Mouse (Mus musculus) Patski (cell line): ENCODE measurements at regions not wholly inside any gene's neighbourhood (a gene's known extent, or its start where the extent isn't known, plus 50 kb on each side); places are given as distances from the start of the nearest gene placed in this dataset.
A peak's percentile ranks its signal among the peaks of the same experiment; 100 is the strongest.

Experiments used
- ATAC-seq: fragments of 100-300 bp; one replicate; pipeline ENCODE4 v1.8.0; 2021
- CTCF ChIA-PET: fragments of 350-600 bp; sonication (Branson Sonifier 250); formaldehyde crosslinking; loops from one replicate; lab custom pipeline; 2022; ENCODE audit warnings: inconsistent platforms; lab: Charles Lee
- POLR2A ChIA-PET: fragments of 350-600 bp; sonication (Branson Sonifier 250); formaldehyde crosslinking; loops from one replicate; lab custom pipeline; 2022; ENCODE audit warnings: antibody characterized with exemption, inconsistent platforms; lab: Charles Lee
- DNase-seq: peaks from one replicate; pipeline ENCODE4 v3.0.0-alpha.2; 2011; ENCODE audit warnings: low read depth, low spot score
- H3K27me3 ChIP-seq: fragments of 371-371 bp; one replicate; pipeline ENCODE4 v1.5.1; 2021
- CTCF ChIP-seq: fragments of 100-300 bp; IDR thresholded peaks from one replicate; pipeline ENCODE4 v1.5.1; 2021
- in situ Hi-C: fragments of 300-500 bp; cut with MboI; formaldehyde crosslinking; loops from 3 replicates; pipeline ENCODE4 v1.11.1; 2018; ENCODE audit warnings: low pct_unique_long_range_greater_than_20kb, mixed read lengths

DNA sequence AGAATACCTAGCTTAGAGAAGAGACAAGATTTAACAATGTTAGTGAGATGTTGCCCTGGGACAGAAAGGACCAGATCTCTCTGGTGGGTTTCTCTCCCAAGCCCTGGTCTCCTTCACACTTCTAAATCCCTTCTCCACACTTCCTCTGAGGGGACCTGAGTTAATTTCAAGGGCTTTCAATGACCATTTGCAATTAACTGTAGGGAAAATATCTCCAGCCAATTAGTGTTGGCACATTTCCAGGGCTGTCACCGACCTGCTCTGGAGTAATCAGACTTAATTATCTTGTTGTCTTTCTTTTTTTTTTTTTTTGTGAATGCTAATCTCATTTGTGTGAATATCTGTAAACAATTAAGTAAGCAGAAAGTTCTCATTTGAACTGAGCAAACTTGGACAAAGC, 166.3 kb upstream of the Pirt start:
- DNase-seq (no peak), ATAC-seq (no peak)
- no peak for TF ChIP-seq CTCF
- ChIA-PET CTCF (no interaction called here), POLR2A (no interaction called here)
- H3K27me3 ChIP-seq: no peaks in the 10 kb centered on the region
- in situ Hi-C loops: no loop called here

- H3K27me3 ChIP-seq: no peaks in the 10 kb centered on the region
- ATAC-seq (no peak), DNase-seq (no peak)
- TF ChIP-seq CTCF: no peak
- ChIA-PET POLR2A (no interaction called here), CTCF (no interaction called here)
- in situ Hi-C loops: no loop called here
These were observed 121.8 kb upstream of the Pirt start for GRCm38 (mm10) chr11:66789997-66790396.

DNA sequence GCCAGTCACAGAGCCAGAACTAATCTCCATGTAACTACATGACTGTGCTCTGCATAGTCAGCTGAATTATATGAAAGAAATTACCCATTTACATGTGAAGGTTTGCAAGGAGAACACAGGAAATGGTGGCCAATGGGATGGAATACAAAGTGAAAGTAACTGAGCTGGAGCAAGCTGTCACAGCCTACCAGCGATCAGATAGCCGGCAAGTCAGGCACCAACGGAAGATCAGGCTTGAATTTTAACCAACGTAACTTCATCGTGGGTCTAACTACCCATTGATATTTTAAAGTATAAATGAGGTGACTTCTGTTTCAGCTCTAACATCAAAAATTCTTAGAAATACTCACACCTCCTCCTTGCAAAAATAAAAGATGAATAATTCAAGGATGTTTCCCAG, 104.9 kb upstream of the Pirt start:
- POLR2A ChIA-PET: no interaction called here
- ATAC-seq: no peak
- no peak for TF ChIP-seq CTCF
- in situ Hi-C loops: no loop called here
- CTCF ChIA-PET: no interaction called here
- DNase-seq: no peak
- H3K27me3 ChIP-seq: peaks cover 3% of the 10 kb centered on the region

- CTCF ChIA-PET: no interaction called here
- H3K27me3 ChIP-seq: no peaks in the 10 kb centered on the region
- in situ Hi-C loops: no loop called here
- DNase-seq: no peak
- POLR2A ChIA-PET: no interaction called here
- TF ChIP-seq CTCF: no peak
- no peak for ATAC-seq
These were observed 98.5 kb upstream of the Pirt start for GRCm38 (mm10) chr11:66813310-66813709.

- no peaks in the 10 kb centered on the region for H3K27me3 ChIP-seq
- in situ Hi-C loops: no loop called here
- ChIA-PET CTCF (no interaction called here), POLR2A (no interaction called here)
- TF ChIP-seq CTCF: no peak
- DNase-seq (no peak), ATAC-seq (no peak)
These were observed 98.0 kb upstream of the Pirt start for GRCm38 (mm10) chr11:66813731-66814130.

- CTCF ChIA-PET: no interaction called here
- ATAC-seq (no peak), DNase-seq (no peak)
- POLR2A ChIA-PET: no interaction called here
- no peak for TF ChIP-seq CTCF
- in situ Hi-C loops: no loop called here
- peaks cover 20% of the 10 kb centered on the region for H3K27me3 ChIP-seq
These were observed 75.9 kb upstream of the Pirt start for GRCm38 (mm10) chr11:66835864-66836263.

DNA sequence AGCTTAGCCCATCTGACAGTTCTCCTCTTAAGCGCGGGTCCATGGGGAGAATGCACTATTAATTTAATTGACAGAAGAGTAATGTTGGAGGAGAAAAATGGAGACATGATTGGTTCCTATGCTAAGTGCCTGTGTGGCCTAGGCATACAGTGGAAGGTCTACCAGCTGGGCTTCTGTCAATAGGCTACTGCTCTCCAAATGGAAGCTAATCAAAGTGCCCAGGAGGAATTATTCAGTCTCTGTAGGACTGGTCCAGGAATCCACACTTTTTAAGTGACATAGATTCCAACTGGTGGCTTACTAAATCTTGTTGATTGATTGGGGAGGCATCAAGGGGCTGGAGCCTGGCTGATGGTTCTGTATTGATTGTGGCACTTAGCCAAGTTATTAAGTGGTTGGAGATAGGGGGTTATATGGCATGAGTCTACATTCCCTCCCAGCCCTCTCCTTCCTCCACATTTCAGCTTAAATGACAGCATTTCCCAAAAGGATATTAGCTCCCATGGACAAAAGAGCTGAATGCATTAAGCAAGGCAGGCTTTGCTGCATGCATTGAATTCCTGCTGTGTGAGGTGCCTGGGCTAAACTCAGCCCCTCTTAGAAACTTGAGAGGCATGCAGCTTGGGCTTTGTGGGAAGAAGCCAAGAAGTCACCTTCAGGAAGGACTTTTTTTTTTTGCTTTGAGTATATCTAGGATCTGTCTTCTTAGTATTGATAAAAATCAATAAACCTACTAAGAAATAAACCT, 75.0 kb upstream of the Pirt start:
- TF ChIP-seq CTCF: no peak
- no peak for ATAC-seq
- POLR2A ChIA-PET: no interaction called here
- in situ Hi-C loops: no loop called here
- peaks cover 20% of the 10 kb centered on the region for H3K27me3 ChIP-seq
- CTCF ChIA-PET: no interaction called here
- no peak for DNase-seq

DNA sequence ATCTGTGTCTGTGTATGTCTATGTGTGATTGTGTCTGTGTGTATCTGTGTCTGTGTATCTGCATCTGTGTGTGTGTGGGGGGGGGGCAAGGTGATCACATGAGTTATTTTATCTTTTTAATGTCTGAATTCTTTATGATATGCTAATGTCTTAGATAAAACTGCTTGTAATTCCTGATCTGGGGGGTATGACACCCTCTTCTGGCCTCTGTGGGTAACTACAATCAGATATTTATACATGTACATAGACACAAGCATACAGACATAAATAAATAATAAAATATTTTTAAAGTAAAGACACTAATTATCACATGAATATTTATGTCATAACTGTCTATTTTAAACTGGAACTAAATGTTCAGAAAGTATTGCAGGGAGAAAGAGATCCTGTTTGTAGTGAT, 66.5 kb upstream of the Pirt start:
- DNase-seq (no peak), ATAC-seq (no peak)
- H3K27me3 ChIP-seq: no peaks in the 10 kb centered on the region
- ChIA-PET CTCF (no interaction called here), POLR2A (no interaction called here)
- TF ChIP-seq CTCF: peak; percentile 18
- in situ Hi-C loops: no loop called here

DNA sequence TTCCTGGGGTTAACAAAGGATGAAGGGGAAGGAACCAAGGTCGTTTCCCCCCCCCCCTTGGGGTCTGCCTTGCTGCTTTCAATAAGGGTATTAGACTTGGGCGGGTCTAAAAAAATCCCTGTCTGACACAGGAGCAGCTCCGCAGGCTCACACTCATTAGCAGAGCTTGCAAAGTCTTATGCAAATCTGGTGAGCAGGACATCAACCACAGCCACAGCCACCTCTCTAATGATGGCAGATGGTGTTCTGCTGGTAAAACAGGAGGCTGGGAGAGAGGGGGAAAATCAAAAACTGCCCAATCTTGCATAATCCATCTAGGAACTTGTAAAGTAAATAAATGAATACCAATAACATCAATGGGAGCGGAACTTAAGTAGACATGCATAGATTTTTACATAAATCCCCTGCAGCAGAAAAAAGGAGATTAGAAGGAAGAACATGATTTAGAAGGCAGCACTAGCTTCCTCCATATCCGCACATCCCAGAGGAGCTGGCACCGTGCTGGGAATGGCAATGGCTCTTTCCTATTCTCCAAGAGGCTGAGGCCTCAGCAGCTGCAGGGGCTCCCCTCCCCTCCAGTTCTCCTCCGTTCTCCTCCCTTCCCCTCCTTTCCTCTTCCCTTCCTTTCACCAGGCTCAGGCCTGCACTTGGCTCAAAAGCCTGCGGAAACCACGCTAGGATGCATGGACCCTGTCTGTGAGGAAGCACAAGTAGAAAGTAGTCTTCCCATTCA, 65.6 kb upstream of the Pirt start:
- DNase-seq (no peak), ATAC-seq (no peak)
- in situ Hi-C loops: no loop called here
- ChIA-PET POLR2A (no interaction called here), CTCF (no interaction called here)
- no peak for TF ChIP-seq CTCF
- peaks cover 3% of the 10 kb centered on the region for H3K27me3 ChIP-seq
